Mouse (Mus musculus) embryo, embryonic 11 days (tissue): ENCODE results near the gene Lrba.

Source experiments
- DNase-seq: peaks from one replicate; pipeline ENCODE4 v3.0.0-alpha.2; 2015

Gene Lrba

GRCm38 (mm10) chr3:86561023-86561344 is 336.5 kb downstream of the Lrba start:
- no peak for DNase-seq

GRCm38 (mm10) chr3:86561396-86561795 is 336.9 kb downstream of the Lrba start:
- no peak for DNase-seq

GRCm38 (mm10) chr3:86567312-86567711 is 342.8 kb downstream of the Lrba start:
- DNase-seq: no peak

- no peak for DNase-seq
These were observed 347.0 kb downstream of the Lrba start for GRCm38 (mm10) chr3:86571518-86571917.

- DNase-seq: no peak
These were observed 348.2 kb downstream of the Lrba start for GRCm38 (mm10) chr3:86572519-86573244.

- no peak for DNase-seq
These were observed 350.8 kb downstream of the Lrba start for GRCm38 (mm10) chr3:86575312-86575711.

GRCm38 (mm10) chr3:86602284-86602683 is 377.8 kb downstream of the Lrba start:
- peak; percentile 57 for DNase-seq

GRCm38 (mm10) chr3:86605775-86606174 is 381.3 kb downstream of the Lrba start:
- DNase-seq: no peak

GRCm38 (mm10) chr3:86627008-86627743 is 402.7 kb downstream of the Lrba start:
- DNase-seq: no peak

- DNase-seq: no peak
These were observed 404.9 kb downstream of the Lrba start for GRCm38 (mm10) chr3:86629379-86629778.

GRCm38 (mm10) chr3:86635464-86635863 is 411.0 kb downstream of the Lrba start:
- DNase-seq: no peak

- no peak for DNase-seq
These were observed 411.5 kb downstream of the Lrba start for GRCm38 (mm10) chr3:86635940-86636339.

GRCm38 (mm10) chr3:86638552-86639348 is 414.3 kb downstream of the Lrba start:
- DNase-seq: no peak

GRCm38 (mm10) chr3:86641393-86641792 is 416.9 kb downstream of the Lrba start:
- no peak for DNase-seq

- DNase-seq: no peak
These were observed 417.3 kb downstream of the Lrba start for GRCm38 (mm10) chr3:86641796-86642195.

- DNase-seq: no peak
These were observed 422.3 kb downstream of the Lrba start for GRCm38 (mm10) chr3:86646771-86647170.

GRCm38 (mm10) chr3:86651006-86651405 is 426.5 kb downstream of the Lrba start:
- no peak for DNase-seq

GRCm38 (mm10) chr3:86659326-86659725 is 434.8 kb downstream of the Lrba start:
- DNase-seq: peak; percentile 14

- no peak for DNase-seq
These were observed 439.9 kb downstream of the Lrba start for GRCm38 (mm10) chr3:86664399-86664798.

GRCm38 (mm10) chr3:86668146-86668545 is 443.7 kb downstream of the Lrba start:
- DNase-seq: peak; percentile 46

GRCm38 (mm10) chr3:86677573-86678155 is 453.2 kb downstream of the Lrba start:
- DNase-seq: no peak

- DNase-seq: peak; percentile 53
These were observed 463.2 kb downstream of the Lrba start for GRCm38 (mm10) chr3:86687571-86688209.

- no peak for DNase-seq
These were observed 464.0 kb downstream of the Lrba start for GRCm38 (mm10) chr3:86688438-86688837.
